Mouse (Mus musculus): Measurements from ENCODE around the gene Dtx4. TPM values are rescaled to one million over a fixed set of nuclear protein-coding genes. Genes with fewer than 3 reads are reported as not detected.

The Dtx4 gene
- polyA plus RNA-seq, 1 experiment from 2014 or later, result 2.1 TPM

GRCm38 (mm10) chr19:12440103-12440725, 61.0 kb downstream of the Dtx4 start:
- H3K4me3 ChIP-seq (ENCODE audit: low read depth, low read length), result no peak overlapping the region
- H3K4me1 ChIP-seq (ENCODE audit: insufficient read depth), result peaks cover 8% of the 10 kb centered on the region; the same call in 1 of the 2 replicates
- H3K9me3 ChIP-seq (ENCODE audit: low read length), result no peaks in the 10 kb centered on the region
- TF ChIP-seq EP300 (IDR thresholded peaks at IDR 0.05; ENCODE audit: low read depth) (no peak), CTCF (IDR thresholded peaks at IDR 0.05; ENCODE audit: low read depth) (no peak)
- H3K36me3 ChIP-seq (replicated peaks; ENCODE audit: insufficient read depth, low read length), result no peaks in the 10 kb centered on the region
- H3K9ac ChIP-seq (replicated peaks), result no peak overlapping the region
- DNase-seq (no peak), ATAC-seq (peak; percentile 33; the same call in 1 of the 2 replicates)
- H3K4me2 ChIP-seq (ENCODE audit: low read depth, low read length), result 0 out of 2 replicates have a peak overlapping the region, but pooled peaks have one; percentile 0
- 40% methylated on average over 5 of the region's 5 CpGs for WGBS (ENCODE audit: insufficient replicate concordance)
- H3K27me3 ChIP-seq (ENCODE audit: insufficient read depth, low read length), result no peaks in the 10 kb centered on the region
- H3K27ac ChIP-seq (ENCODE audit: low read depth), result peak overlapping the region; percentile 70

- DNase-seq, result no peak
- H3K4me2 ChIP-seq (ENCODE audit: low read depth, low read length), result no peak overlapping the region
These were observed 61.7 kb downstream of the Dtx4 start for GRCm38 (mm10) chr19:12439581-12439980.

GRCm38 (mm10) chr19:12435750-12436524, 65.3 kb downstream of the Dtx4 start:
- ATAC-seq, result no peak

More at GRCm38 (mm10) chr19:12439581-12439980, 61.7 kb downstream of the Dtx4 start:
- no peak for TF ChIP-seq CTCF (IDR thresholded peaks at IDR 0.05; ENCODE audit: low read depth)
- no peak for TF ChIP-seq EP300 (IDR thresholded peaks at IDR 0.05; ENCODE audit: low read depth)
- H3K9ac ChIP-seq (replicated peaks), result no peak overlapping the region
- H3K27ac ChIP-seq (ENCODE audit: low read depth), result no peak overlapping the region
- ATAC-seq, result no peak
- WGBS (ENCODE audit: insufficient replicate concordance), result 41% methylated on average over 1 of the region's 1 CpGs
- no peak overlapping the region for H3K4me3 ChIP-seq (ENCODE audit: low read depth, low read length)
- no peaks in the 10 kb centered on the region for H3K27me3 ChIP-seq (ENCODE audit: insufficient read depth, low read length)
- no peaks in the 10 kb centered on the region for H3K9me3 ChIP-seq (ENCODE audit: low read length)
- peaks cover 8% of the 10 kb centered on the region; the same call in 1 of the 2 replicates for H3K4me1 ChIP-seq (ENCODE audit: insufficient read depth)
- no peaks in the 10 kb centered on the region for H3K36me3 ChIP-seq (replicated peaks; ENCODE audit: insufficient read depth, low read length)

GRCm38 (mm10) chr19:12435011-12435416, 66.2 kb downstream of the Dtx4 start:
- H3K9me3 ChIP-seq (ENCODE audit: low read length), result no peaks in the 10 kb centered on the region
- H3K27ac ChIP-seq (ENCODE audit: low read depth), result peak overlapping the region; percentile 52
- ATAC-seq (peak; percentile 67), DNase-seq (no peak)
- 0 out of 2 replicates have a peak, but pooled peaks cover 5% of the 10 kb centered on the region for H3K4me1 ChIP-seq (ENCODE audit: insufficient read depth)
- no peaks in the 10 kb centered on the region for H3K36me3 ChIP-seq (replicated peaks; ENCODE audit: insufficient read depth, low read length)
- TF ChIP-seq CTCF (IDR thresholded peaks at IDR 0.05; ENCODE audit: low read depth) (no peak), EP300 (IDR thresholded peaks at IDR 0.05; ENCODE audit: low read depth) (no peak)
- H3K4me3 ChIP-seq (ENCODE audit: low read depth, low read length), result no peak overlapping the region
- H3K27me3 ChIP-seq (ENCODE audit: insufficient read depth, low read length), result no peaks in the 10 kb centered on the region
- no peak overlapping the region for H3K9ac ChIP-seq (replicated peaks)
- H3K4me2 ChIP-seq (ENCODE audit: low read depth, low read length), result no peak overlapping the region
- 56% methylated on average over 4 of the region's 4 CpGs for WGBS (ENCODE audit: insufficient replicate concordance)

More at GRCm38 (mm10) chr19:12435750-12436524, 65.3 kb downstream of the Dtx4 start:
- H3K4me2 ChIP-seq (ENCODE audit: low read depth, low read length), result no peak overlapping the region
- H3K9ac ChIP-seq (replicated peaks), result no peak overlapping the region
- TF ChIP-seq EP300 (IDR thresholded peaks at IDR 0.05; ENCODE audit: low read depth) (no peak), CTCF (IDR thresholded peaks at IDR 0.05; ENCODE audit: low read depth) (no peak)
- H3K4me1 ChIP-seq (ENCODE audit: insufficient read depth), result peaks cover 5% of the 10 kb centered on the region; the same call in 1 of the 2 replicates
- no peaks in the 10 kb centered on the region for H3K27me3 ChIP-seq (ENCODE audit: insufficient read depth, low read length)
- H3K9me3 ChIP-seq (ENCODE audit: low read length), result no peaks in the 10 kb centered on the region
- H3K4me3 ChIP-seq (ENCODE audit: low read depth, low read length), result no peak overlapping the region
- 41% methylated on average over 4 of the region's 4 CpGs for WGBS (ENCODE audit: insufficient replicate concordance)
- no peak for DNase-seq
- H3K36me3 ChIP-seq (replicated peaks; ENCODE audit: insufficient read depth, low read length), result no peaks in the 10 kb centered on the region
- H3K27ac ChIP-seq (ENCODE audit: low read depth), result peak overlapping the region; percentile 52

GRCm38 (mm10) chr19:12433033-12433432, 68.2 kb downstream of the Dtx4 start:
- Histone ChIP-seq H3K4me1 (ENCODE audit: insufficient read depth) (0 out of 2 replicates have a peak, but pooled peaks cover 5% of the 10 kb centered on the region), H3K27me3 (ENCODE audit: insufficient read depth, low read length) (no peaks in the 10 kb centered on the region), H3K4me3 (ENCODE audit: low read depth, low read length) (no peak overlapping the region), H3K4me2 (ENCODE audit: low read depth, low read length) (no peak overlapping the region), H3K36me3 (replicated peaks; ENCODE audit: insufficient read depth, low read length) (no peaks in the 10 kb centered on the region), H3K9me3 (ENCODE audit: low read length) (no peaks in the 10 kb centered on the region), H3K9ac (replicated peaks) (no peak overlapping the region), H3K27ac (ENCODE audit: low read depth) (no peak overlapping the region)
- TF ChIP-seq CTCF (IDR thresholded peaks at IDR 0.05; ENCODE audit: low read depth) (peak; percentile 80), EP300 (IDR thresholded peaks at IDR 0.05; ENCODE audit: low read depth) (no peak)
- DNase-seq, result peak; percentile 32
- ATAC-seq, result peak; percentile 29; the same call in 1 of the 2 replicates
- WGBS (ENCODE audit: insufficient replicate concordance), result 9% methylated on average over 2 of the region's 2 CpGs

- no peak for DNase-seq
- H3K27ac ChIP-seq (ENCODE audit: low read depth), result no peak within 1 kb of the TSS
- 79% methylated on average over 6 of the region's 6 CpGs for WGBS (ENCODE audit: insufficient replicate concordance)
- no peak within 1 kb of the TSS for H3K4me3 ChIP-seq (ENCODE audit: low read depth, low read length)
- H3K4me1 ChIP-seq (ENCODE audit: insufficient read depth), result no peaks in the 10 kb centered on the region
- H3K9ac ChIP-seq (replicated peaks), result no peak within 1 kb of the TSS
- no peaks in the 10 kb centered on the region for H3K9me3 ChIP-seq (ENCODE audit: low read length)
- no peak within 1 kb of the TSS for H3K4me2 ChIP-seq (ENCODE audit: low read depth, low read length)
- no peaks in the 10 kb centered on the region for H3K36me3 ChIP-seq (replicated peaks; ENCODE audit: insufficient read depth, low read length)
- TF ChIP-seq CTCF (IDR thresholded peaks at IDR 0.05; ENCODE audit: low read depth) (no peak), EP300 (IDR thresholded peaks at IDR 0.05; ENCODE audit: low read depth) (no peak)
- no peaks in the 10 kb centered on the region for H3K27me3 ChIP-seq (ENCODE audit: insufficient read depth, low read length)
- ATAC-seq, result no peak
These were observed 73.6 kb downstream of the Dtx4 start, which contains the start of gene Pfpl for GRCm38 (mm10) chr19:12427605-12428004. Pfpl (plus strand) TSS chr19:12427905.
